Mouse (Mus musculus): Measurements from ENCODE around the gene Pde11a. TPM values are rescaled to one million over a fixed set of nuclear protein-coding genes. Genes with fewer than 3 reads are reported as not detected.

The Pde11a gene
- total RNA-seq, 2 experiments from 2014 or later, result not detected

DNA sequence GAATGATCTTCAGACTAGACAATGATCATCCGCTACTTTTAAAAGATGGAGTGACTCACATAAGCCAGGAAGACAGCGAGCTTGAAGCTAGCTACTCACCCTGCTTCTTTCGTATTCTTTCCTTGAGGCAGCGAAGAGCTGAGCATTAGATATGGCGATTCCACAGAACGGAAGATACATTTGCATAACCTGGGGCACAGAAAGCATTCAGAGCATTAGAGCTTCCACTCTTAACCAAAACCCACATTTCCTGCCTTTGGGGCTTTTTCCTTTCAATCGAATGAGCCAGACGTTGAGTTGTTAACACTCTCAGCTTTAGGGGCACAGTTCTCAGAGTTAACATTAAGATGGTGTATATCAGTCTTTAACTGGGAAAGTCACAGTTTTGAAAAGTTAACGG is 123.4 kb downstream of the Pde11a start:
- no peak for ATAC-seq (replicated peaks; ENCODE audit: poor library complexity, severe bottlenecking)

- ATAC-seq (replicated peaks; ENCODE audit: poor library complexity, severe bottlenecking), result no peak
Observed at GRCm38 (mm10) chr2:76185126-76185525, 153.4 kb downstream of the Pde11a start.

GRCm38 (mm10) chr2:76162822-76163221 is 175.8 kb downstream of the Pde11a start:
- ATAC-seq (replicated peaks; ENCODE audit: poor library complexity, severe bottlenecking), result no peak

DNA sequence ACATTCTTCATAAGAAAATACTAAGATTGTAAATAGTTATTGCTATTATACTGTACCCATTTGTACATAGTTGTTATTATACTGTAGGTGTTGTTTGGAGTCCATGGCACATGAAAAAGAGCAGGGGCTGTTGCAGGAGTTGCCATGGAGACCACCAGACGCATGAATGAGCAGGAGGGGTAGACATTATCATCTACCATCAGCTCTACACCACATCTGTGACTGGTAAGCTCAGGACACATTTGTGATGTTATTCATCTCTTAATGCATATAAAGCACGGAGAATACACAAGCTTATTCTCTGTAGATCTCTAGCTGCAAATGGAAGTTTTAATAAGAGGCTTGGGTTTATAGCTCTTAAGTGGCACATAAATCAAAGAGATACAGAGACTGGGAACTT is 179.6 kb downstream of the Pde11a start:
- ATAC-seq (replicated peaks; ENCODE audit: poor library complexity, severe bottlenecking), result no peak

GRCm38 (mm10) chr2:76141136-76141535 is 197.4 kb downstream of the Pde11a start:
- no peak for ATAC-seq (replicated peaks; ENCODE audit: poor library complexity, severe bottlenecking)

DNA sequence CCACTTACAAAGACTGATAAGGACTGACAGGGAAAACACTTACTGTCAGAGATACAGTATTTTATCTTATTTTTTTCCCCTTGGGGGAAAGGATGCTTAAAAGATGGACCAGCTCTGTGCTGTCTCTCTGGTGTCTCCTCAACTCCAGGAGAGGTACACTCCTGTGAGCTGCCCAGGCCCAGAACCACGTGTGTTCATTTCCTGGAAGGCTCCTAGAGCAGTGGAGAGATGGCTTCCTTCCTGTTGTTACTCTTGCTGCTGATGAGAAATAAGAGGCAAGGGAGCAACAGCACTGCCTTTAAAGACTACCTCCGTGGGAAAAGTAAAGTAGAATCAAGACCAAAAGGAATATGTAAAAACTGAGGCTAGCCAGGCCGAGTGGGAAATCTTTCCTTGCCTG is 205.6 kb downstream of the Pde11a start:
- no peak for ATAC-seq (replicated peaks; ENCODE audit: poor library complexity, severe bottlenecking)

DNA sequence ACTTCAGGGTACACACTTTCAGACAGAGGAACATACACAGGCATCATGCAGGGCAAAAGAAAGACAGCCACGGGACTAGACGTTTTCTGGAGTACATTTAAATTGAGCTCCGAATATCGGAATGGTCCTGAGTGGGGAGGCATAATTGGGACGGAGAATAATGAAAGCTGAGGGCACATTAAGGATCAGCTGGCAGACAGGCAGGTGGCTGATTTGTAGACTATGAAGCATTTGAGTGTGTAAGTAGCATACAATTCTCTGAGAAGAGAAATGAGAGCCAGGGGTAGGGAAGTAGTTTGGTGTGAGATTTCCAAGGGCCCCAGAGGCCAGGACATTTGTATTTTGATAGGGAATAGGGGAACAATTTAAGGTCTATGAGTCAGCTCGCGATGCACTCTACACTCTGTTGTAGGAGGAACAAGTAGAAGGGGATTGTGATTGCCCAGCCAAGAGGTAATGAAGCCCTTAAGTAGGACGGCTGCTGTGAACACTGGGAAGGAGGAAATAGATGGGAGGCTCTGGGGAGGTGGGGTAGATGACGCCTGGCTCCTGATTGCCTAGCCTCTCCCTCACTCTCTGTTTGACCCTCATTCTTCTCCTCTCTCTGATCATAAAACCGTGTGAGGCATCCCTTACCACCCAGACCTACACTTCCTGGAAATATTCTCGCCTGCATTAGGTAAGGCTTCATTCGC is 208.5 kb downstream of the Pde11a start:
- no peak for ATAC-seq (replicated peaks; ENCODE audit: poor library complexity, severe bottlenecking)

GRCm38 (mm10) chr2:76129058-76129437 is 209.5 kb downstream of the Pde11a start:
- ATAC-seq (replicated peaks; ENCODE audit: poor library complexity, severe bottlenecking), result peak; percentile 61

- no peak for ATAC-seq (replicated peaks; ENCODE audit: poor library complexity, severe bottlenecking)
Observed at GRCm38 (mm10) chr2:76128105-76129057, 210.2 kb downstream of the Pde11a start.

DNA sequence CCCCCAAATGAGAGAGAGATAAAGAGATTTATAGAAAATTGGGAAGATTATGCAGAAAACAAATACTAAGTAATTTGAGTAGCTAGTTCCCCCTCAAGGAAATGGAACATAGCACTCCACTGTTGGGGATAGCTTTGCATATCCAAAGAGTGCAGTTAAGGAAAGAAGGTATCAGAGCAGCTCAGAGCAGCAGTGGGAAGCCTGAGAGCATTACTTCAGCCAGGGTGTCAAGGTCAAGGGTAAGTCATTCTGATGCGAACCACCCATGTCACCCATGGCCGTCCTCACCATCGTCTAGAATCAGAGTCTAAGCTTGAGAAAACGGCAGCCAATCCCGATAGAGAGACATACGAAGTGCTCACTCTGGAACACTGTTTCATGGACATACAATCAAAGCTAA is 211.9 kb downstream of the Pde11a start:
- no peak for ATAC-seq (replicated peaks; ENCODE audit: poor library complexity, severe bottlenecking)

DNA sequence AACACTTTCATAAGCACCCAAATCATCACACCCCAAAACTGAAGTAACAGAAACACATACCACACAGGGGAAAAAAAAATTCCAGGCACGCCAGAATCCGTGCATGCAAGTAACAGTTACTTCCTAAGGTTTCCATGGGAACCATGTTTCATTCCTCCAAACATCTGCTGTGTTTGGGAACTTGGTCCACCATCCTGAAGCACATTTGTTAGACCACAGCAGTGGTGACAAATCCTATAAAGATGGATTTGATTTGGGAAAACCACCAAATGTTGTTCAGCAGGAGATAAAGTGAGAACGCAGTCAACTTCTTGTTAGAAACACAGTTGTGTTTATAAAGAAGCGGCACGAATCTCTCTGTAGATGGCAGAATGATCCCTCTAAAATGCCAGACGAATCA is 213.8 kb downstream of the Pde11a start:
- ATAC-seq (replicated peaks; ENCODE audit: poor library complexity, severe bottlenecking), result no peak

DNA sequence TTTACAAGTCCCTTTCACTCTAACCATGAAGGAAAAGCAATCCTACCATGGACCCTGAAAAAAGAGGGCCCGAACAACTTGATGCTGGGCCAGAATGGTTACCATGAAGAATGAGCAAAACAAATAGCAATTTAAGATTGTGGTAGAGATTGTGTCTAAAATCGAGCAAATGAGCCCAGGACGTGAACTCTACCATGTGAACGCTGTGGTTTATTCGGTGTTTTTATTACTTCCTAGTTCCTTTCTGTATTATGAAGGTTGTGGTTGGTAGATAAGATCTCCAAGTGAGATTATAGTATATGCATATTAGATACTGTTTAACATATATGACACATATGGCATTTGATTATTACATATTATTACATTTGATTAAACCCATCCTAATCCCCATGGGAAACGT is 216.4 kb downstream of the Pde11a start:
- ATAC-seq (replicated peaks; ENCODE audit: poor library complexity, severe bottlenecking), result peak; percentile 47; the same call in 1 of the 2 replicates

- no peak for ATAC-seq (replicated peaks; ENCODE audit: poor library complexity, severe bottlenecking)
Observed at GRCm38 (mm10) chr2:76119848-76120247, 218.7 kb downstream of the Pde11a start.

- no peak for ATAC-seq (replicated peaks; ENCODE audit: poor library complexity, severe bottlenecking)
Observed at GRCm38 (mm10) chr2:76118491-76118890, 220.1 kb downstream of the Pde11a start.

DNA sequence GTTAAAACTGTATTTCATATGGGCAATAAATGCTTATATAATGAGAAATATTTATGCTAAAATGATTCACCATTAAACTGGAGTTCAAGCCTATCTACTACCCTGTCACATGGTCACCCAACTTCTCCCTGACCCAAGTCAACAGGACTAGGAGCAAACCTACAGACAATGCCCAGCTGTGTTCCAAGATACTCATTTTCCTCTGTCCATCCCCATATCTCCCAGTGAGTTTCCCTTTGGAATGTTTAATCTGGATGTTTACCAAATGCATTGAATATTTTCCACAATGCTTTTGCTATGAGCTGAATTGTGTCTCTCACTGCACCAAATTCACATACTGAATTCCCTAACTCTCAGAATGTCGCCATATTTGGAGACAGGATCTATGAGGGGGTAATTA is 221.4 kb downstream of the Pde11a start:
- ATAC-seq (replicated peaks; ENCODE audit: poor library complexity, severe bottlenecking), result no peak

DNA sequence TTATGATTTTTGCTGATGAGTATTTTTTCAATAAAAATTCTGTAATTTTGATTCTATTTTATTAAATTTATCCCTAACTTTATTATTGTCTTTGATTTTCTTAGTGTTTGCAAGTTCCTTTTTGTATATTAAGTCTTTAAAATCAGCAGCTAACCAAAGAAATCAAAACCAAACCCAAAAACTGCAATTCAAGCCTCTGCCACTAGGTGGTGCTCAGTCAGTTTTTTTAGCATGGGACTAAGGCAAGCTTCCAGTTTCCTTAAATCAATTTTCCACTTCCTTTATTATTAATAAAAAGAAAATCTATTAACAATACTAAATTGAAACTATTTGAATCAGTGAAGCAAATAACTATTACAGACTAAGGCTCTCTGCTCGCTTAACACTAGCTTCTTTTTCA is 222.9 kb downstream of the Pde11a start:
- ATAC-seq (replicated peaks; ENCODE audit: poor library complexity, severe bottlenecking), result no peak

GRCm38 (mm10) chr2:76114734-76115133 is 223.8 kb downstream of the Pde11a start:
- peak; percentile 95 for ATAC-seq (replicated peaks; ENCODE audit: poor library complexity, severe bottlenecking)

DNA sequence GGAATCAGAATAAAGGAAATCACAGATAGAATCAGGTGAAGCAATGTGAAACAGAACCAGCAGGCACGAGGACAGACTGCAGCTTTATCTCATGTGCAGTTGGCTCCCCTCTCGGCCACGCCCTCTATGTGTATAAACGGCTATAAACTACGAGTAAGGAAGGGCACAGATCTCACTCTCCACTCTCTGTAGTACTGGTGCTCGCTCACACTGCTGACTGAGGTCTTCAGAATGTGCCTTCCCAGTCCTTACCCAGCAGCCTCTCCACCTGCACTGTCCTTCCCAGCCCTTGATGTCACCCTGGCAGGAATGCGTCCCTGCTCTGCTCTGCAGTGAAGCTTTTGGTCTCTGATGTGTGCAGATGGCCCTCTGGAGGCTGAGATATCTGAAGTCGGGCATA is 228.9 kb downstream of the Pde11a start:
- peak; percentile 42 for ATAC-seq (replicated peaks; ENCODE audit: poor library complexity, severe bottlenecking)

GRCm38 (mm10) chr2:76101889-76102602 is 236.5 kb downstream of the Pde11a start:
- ATAC-seq (replicated peaks; ENCODE audit: poor library complexity, severe bottlenecking), result no peak

DNA sequence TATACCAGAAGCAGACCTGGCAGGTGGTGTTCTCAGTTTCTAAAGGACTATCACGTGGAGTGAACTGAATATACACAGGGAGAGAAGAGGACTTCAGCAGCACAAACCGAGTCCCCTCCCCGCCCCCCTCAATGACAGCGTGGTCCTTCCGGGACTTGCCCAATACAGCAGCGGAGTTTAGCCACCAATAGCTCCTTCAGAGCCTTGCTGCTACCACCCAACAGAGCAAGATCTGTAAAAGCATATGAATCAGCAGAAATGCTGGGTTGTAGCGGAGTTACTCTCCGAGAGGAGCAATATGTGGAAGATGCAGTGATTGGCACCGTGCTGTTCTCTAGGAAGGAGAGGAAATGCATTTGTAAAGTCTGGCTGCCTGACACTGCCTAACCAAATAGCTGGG is 238.0 kb downstream of the Pde11a start:
- ATAC-seq (replicated peaks; ENCODE audit: poor library complexity, severe bottlenecking), result peak; percentile 77
